Mouse (Mus musculus) heart, adult 2 months (tissue): ENCODE measurements around the gene Gm48551.

Experiments
- CTCF ChIP-seq: fragments of 200-600 bp; IDR thresholded peaks from 2 replicates; pipeline ENCODE4 v1.8.1; 2022; ENCODE audit warnings: antibody characterized with exemption, mild to moderate bottlenecking, moderate library complexity
- EP300 ChIP-seq: fragments of 200-500 bp; IDR thresholded peaks from 2 replicates; pipeline ENCODE4 v1.6.1; 2011; ENCODE audit warnings: low read depth, low read length, control low read depth; ENCODE audit not compliant: insufficient read depth
- POLR2A ChIP-seq: fragments of 200-500 bp; IDR thresholded peaks from 2 replicates; pipeline ENCODE4 v1.6.1; 2011; ENCODE audit warnings: mild to moderate bottlenecking, low read depth, low read length, control low read depth; ENCODE audit not compliant: insufficient read depth

- TF ChIP-seq CTCF (no peak), POLR2A (peak; percentile 44), EP300 (peak; percentile 83)
Observed at GRCm38 (mm10) chr10:81411471-81412400, 27.5 kb downstream of the Gm48551 start.
